Mouse (Mus musculus): ENCODE measurements around the gene Ap2s1. TPM values are rescaled to one million over a fixed set of nuclear protein-coding genes. Genes with fewer than 3 reads are reported as not detected.

Ap2s1 gene
- polyA plus RNA-seq, 1 experiment from 2014 or later = 458 TPM

DNA sequence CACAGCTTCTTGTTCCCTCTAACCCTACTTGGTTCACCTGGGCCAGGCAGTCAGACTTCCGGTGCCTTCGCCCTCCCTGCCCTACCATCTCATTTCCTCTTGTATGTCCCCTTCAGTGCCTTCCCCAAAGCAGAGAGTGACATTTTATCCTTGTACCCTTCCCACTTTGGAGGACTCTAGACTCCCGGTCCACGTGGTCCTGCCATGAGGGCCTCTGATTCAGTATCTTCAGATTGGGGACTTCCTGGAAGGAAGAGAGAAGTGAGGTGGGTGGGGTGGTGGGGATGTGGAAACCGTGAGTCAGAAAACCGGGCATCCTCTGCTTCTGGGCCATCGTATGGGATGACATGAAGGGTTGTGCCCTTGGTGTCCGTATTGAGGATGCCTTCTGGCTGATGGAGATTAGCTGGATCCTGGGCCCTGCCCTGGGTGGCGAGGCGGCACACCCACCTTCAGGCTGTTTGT is 45.0 kb downstream of the Ap2s1 start:
- H3K9ac ChIP-seq (replicated peaks; ENCODE audit: low read depth, low read length) = no peak overlapping the region
- WGBS = 28% methylated on average over 10 of the region's 10 CpGs
- ATAC-seq (ENCODE audit: low read depth) = no peak

DNA sequence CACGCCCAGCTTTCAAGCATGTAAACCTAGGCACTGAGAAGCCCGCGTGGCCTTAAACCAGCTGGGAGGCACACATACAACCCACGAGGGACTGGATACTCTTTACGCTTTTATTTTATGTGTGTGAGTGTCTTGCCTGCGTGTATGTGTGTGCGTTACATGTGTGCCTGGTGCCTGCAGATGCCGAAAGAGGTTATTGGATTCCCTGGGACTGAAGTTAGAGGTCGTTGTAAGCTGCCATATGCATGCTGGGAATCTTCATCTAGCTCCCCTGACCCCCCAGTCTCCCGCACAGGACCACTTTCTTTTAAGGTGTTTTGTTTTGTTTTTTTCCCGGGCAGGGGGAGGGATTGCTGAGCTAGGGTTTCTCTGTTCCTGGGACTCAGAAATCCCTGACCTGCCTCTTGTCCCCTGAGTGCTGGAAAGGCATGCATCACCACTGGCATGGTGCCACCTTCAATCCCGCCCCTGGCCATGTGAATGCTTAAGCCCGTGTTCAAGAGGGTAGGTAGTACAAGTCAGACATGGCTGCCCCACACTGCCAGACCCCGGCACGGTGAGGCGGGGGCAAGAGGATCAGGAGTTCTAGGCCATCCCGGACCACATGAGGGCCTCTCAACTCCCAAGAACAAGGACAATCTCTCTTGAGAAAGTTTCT is 45.7 kb downstream of the Ap2s1 start:
- no peak overlapping the region for H3K4me3 ChIP-seq (ENCODE audit: low read depth, low read length)
- whole genome bisulfite sequencing = 43% methylated on average over 17 of the region's 17 CpGs

More for the DNA sequence above, 45.0 kb downstream of the Ap2s1 start:
- no peaks in the 10 kb centered on the region for H3K36me3 ChIP-seq (ENCODE audit: control insufficient read depth, insufficient read depth, low read length)
- H3K9me3 ChIP-seq (ENCODE audit: control insufficient read depth, low read length) = no peaks in the 10 kb centered on the region
- no peak overlapping the region; the same call in 1 of the 2 replicates for H3K4me3 ChIP-seq (ENCODE audit: low read depth, low read length)
- peaks cover 8% of the 10 kb centered on the region; the same call in 1 of the 2 replicates for H3K4me1 ChIP-seq (ENCODE audit: control insufficient read depth, insufficient read depth, low read length)
- H3K27me3 ChIP-seq (ENCODE audit: control insufficient read depth, insufficient read depth, low read length) = no peaks in the 10 kb centered on the region
- peak overlapping the region; percentile 88; the same call in 1 of the 2 replicates for H3K4me2 ChIP-seq (ENCODE audit: low read depth, low read length)
- no peak overlapping the region for H3K27ac ChIP-seq (ENCODE audit: low read depth, low read length)

DNA sequence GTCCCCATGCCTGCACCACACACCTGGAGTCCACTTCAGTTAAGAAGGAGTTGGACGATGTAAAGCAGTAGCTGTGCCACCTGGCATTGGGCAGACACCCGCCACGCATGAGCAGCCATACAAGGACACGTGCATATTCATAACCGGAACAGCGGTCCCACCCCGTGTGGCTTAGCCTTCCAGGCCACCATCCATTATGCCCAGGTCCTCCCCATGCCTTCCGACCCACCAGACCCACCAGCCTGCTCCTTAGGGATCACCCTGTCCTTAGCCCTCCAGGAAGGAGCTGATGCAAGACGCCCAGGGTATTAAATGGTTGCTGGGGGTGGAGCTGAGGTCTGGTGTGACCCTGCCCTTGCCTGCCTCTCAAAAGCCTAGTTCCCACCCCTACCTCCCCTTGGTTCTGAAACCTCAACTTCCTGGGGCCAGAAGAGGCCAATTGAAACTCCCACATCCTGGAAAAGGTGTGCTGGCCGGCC is 46.3 kb downstream of the Ap2s1 start:
- Histone ChIP-seq H3K4me2 (ENCODE audit: low read depth, low read length) (no peak overlapping the region), H3K9ac (replicated peaks; ENCODE audit: low read depth, low read length) (no peak overlapping the region), H3K9me3 (ENCODE audit: control insufficient read depth, low read length) (no peaks in the 10 kb centered on the region), H3K27ac (ENCODE audit: low read depth, low read length) (no peak overlapping the region), H3K4me3 (ENCODE audit: low read depth, low read length) (no peak overlapping the region), H3K36me3 (ENCODE audit: control insufficient read depth, insufficient read depth, low read length) (no peaks in the 10 kb centered on the region), H3K4me1 (ENCODE audit: control insufficient read depth, insufficient read depth, low read length) (peaks cover 8% of the 10 kb centered on the region; the same call in 1 of the 2 replicates), H3K27me3 (ENCODE audit: control insufficient read depth, insufficient read depth, low read length) (no peaks in the 10 kb centered on the region)
- no peak for ATAC-seq (ENCODE audit: low read depth)
- 61% methylated on average over 10 of the region's 10 CpGs for WGBS

More for the DNA sequence above, 45.7 kb downstream of the Ap2s1 start:
- Histone ChIP-seq H3K9me3 (ENCODE audit: control insufficient read depth, low read length) (no peaks in the 10 kb centered on the region), H3K27ac (ENCODE audit: low read depth, low read length) (no peak overlapping the region), H3K4me2 (ENCODE audit: low read depth, low read length) (peak overlapping the region; percentile 88; the same call in 1 of the 2 replicates), H3K36me3 (ENCODE audit: control insufficient read depth, insufficient read depth, low read length) (no peaks in the 10 kb centered on the region), H3K27me3 (ENCODE audit: control insufficient read depth, insufficient read depth, low read length) (no peaks in the 10 kb centered on the region), H3K4me1 (ENCODE audit: control insufficient read depth, insufficient read depth, low read length) (peaks cover 8% of the 10 kb centered on the region; the same call in 1 of the 2 replicates), H3K9ac (replicated peaks; ENCODE audit: low read depth, low read length) (no peak overlapping the region)
- ATAC-seq (ENCODE audit: low read depth) = no peak

DNA sequence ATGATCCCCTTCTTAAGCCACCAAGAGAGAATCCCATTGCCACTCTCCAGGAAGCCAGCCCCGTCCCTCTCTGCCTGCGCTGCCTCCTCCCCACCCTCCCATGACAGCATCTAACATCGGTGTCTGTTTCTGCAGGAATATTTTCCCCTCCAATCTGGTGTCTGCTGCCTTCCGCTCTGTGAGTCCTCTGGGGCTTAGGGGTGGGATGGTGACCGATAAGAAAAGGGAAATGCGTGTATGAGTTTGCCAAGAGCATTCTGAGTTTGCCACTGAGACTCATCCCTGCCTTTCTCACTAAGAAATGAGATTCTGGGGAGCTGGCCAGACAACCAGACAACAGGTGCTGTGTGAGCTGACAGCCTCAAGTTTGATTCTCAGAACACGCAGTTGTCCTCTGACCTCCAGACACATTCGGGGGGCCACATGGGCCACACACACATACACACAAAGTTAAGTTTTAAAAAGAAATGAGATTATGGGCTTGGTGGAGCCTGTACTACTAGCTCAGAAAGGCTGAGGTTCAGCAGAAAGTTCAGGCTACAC is 47.4 kb downstream of the Ap2s1 start:
- no peak overlapping the region for H3K4me2 ChIP-seq (ENCODE audit: low read depth, low read length)
- H3K9ac ChIP-seq (replicated peaks; ENCODE audit: low read depth, low read length) = no peak overlapping the region
- no peaks in the 10 kb centered on the region for H3K9me3 ChIP-seq (ENCODE audit: control insufficient read depth, low read length)
- no peak overlapping the region for H3K27ac ChIP-seq (ENCODE audit: low read depth, low read length)
- no peak for ATAC-seq (ENCODE audit: low read depth)
- H3K36me3 ChIP-seq (ENCODE audit: control insufficient read depth, insufficient read depth, low read length) = no peaks in the 10 kb centered on the region
- no peak overlapping the region for H3K4me3 ChIP-seq (ENCODE audit: low read depth, low read length)
- H3K4me1 ChIP-seq (ENCODE audit: control insufficient read depth, insufficient read depth, low read length) = peaks cover 8% of the 10 kb centered on the region; the same call in 1 of the 2 replicates
- WGBS = 79% methylated on average over 8 of the region's 8 CpGs
- no peaks in the 10 kb centered on the region for H3K27me3 ChIP-seq (ENCODE audit: control insufficient read depth, insufficient read depth, low read length)

DNA sequence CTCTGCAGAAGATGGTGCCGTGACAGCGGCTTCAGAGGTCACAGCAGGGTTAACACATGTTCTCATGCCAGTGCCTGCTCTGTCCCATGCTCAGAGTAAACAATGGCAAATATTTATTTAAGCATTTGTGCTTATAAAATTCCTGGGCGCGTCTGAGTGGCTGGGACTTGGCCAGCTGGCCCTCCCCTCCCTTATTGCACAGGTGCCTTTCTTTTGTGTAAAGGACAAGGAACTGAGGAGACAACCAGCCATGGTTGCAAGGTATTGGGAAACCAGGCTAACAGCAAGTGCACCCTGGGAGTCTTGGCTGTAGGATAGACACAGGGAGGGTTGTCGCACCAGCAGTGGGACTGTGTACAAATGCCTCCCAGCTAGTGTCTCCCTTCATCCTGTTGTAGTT is 54.1 kb downstream of the Ap2s1 start:
- Histone ChIP-seq H3K9me3 (ENCODE audit: control insufficient read depth, low read length) (no peaks in the 10 kb centered on the region), H3K4me2 (ENCODE audit: low read depth, low read length) (no peak overlapping the region), H3K27me3 (ENCODE audit: control insufficient read depth, insufficient read depth, low read length) (no peaks in the 10 kb centered on the region), H3K27ac (ENCODE audit: low read depth, low read length) (no peak overlapping the region), H3K4me1 (ENCODE audit: control insufficient read depth, insufficient read depth, low read length) (no peaks in the 10 kb centered on the region), H3K36me3 (ENCODE audit: control insufficient read depth, insufficient read depth, low read length) (no peaks in the 10 kb centered on the region), H3K4me3 (ENCODE audit: low read depth, low read length) (no peak overlapping the region), H3K9ac (replicated peaks; ENCODE audit: low read depth, low read length) (no peak overlapping the region)
- ATAC-seq (ENCODE audit: low read depth) = no peak
- WGBS = 80% methylated on average over 5 of the region's 5 CpGs

DNA sequence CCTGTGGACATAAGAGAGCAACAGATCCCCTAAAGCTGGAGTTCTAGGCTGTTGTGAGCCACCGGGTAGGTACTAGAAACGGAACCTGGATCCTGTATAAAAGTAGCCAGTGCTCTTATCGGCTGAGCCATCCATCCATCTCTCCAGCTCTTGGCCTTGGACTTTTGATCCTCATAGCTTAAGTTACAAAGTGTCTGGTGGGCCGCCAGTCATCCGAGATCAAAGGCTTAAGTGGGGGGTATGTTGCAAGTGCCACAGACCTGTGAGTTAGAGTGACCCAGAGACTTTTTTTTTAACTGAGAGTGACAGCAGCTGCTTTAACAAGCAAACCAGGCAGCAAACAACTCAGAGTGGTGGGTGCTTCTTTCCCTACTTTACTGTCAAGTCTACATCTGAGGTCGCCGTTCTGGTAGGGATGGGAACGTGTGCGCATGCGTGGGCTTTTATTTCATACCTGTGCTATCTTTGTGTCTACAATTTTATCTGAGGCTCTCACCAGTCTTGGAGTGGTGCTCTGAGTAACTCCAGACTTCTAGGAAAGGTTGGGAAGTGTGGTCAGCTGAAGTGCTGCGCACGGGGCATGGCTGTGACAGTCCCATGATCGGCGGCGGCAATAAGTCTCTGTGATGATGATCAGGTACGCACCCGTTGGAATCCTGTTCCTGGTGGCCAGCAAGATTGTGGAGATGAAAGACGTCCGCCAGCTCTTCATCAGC is 55.0 kb downstream of the Ap2s1 start:
- Histone ChIP-seq H3K9me3 (ENCODE audit: control insufficient read depth, low read length) (no peaks in the 10 kb centered on the region), H3K27ac (ENCODE audit: low read depth, low read length) (no peak overlapping the region), H3K4me3 (ENCODE audit: low read depth, low read length) (no peak overlapping the region), H3K27me3 (ENCODE audit: control insufficient read depth, insufficient read depth, low read length) (no peaks in the 10 kb centered on the region), H3K4me2 (ENCODE audit: low read depth, low read length) (no peak overlapping the region), H3K36me3 (ENCODE audit: control insufficient read depth, insufficient read depth, low read length) (no peaks in the 10 kb centered on the region), H3K9ac (replicated peaks; ENCODE audit: low read depth, low read length) (no peak overlapping the region), H3K4me1 (ENCODE audit: control insufficient read depth, insufficient read depth, low read length) (no peaks in the 10 kb centered on the region)
- WGBS = 93% methylated on average over 19 of the region's 19 CpGs
- ATAC-seq (ENCODE audit: low read depth) = no peak

DNA sequence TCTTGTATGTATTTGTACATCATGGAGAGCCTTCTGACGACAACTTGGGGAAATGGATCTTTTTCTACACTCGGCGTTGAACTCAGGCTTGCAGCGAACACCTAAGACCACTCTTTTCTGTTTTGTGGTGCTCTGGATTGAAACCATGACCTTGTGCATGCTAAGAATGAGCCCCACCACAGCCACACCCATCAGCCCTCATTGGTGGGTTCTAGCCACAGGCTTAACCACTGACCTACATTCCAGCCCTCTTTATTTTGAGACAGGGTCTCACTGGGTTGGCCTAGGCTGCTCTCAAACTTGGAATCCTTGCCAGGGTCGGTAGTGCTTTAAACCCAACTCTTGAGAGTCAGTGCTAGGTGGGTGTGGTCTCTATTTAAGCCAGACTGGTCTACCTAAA is 56.7 kb downstream of the Ap2s1 start:
- ATAC-seq (ENCODE audit: low read depth) = no peak
- Histone ChIP-seq H3K4me2 (ENCODE audit: low read depth, low read length) (no peak overlapping the region), H3K9ac (replicated peaks; ENCODE audit: low read depth, low read length) (no peak overlapping the region), H3K4me1 (ENCODE audit: control insufficient read depth, insufficient read depth, low read length) (no peaks in the 10 kb centered on the region), H3K27me3 (ENCODE audit: control insufficient read depth, insufficient read depth, low read length) (no peaks in the 10 kb centered on the region), H3K4me3 (ENCODE audit: low read depth, low read length) (no peak overlapping the region), H3K27ac (ENCODE audit: low read depth, low read length) (no peak overlapping the region), H3K36me3 (ENCODE audit: control insufficient read depth, insufficient read depth, low read length) (no peaks in the 10 kb centered on the region), H3K9me3 (ENCODE audit: control insufficient read depth, low read length) (no peaks in the 10 kb centered on the region)
- 93% methylated on average over 5 of the region's 5 CpGs for WGBS

Data from neural tube, embryonic 14.5 days (tissue).